Mouse (Mus musculus) urinary bladder, postnatal 0 days (tissue): Measurements from ENCODE around the gene Pdk2. TPM values are rescaled to one million over a fixed set of nuclear protein-coding genes. Genes with fewer than 3 reads are reported as not detected.

Experiments used
- polyA plus RNA-seq: library from polyadenylated mRNA; unstranded; fragments of >200 nt; fragmentation: Nextera tagmentation; extraction: Ambion mirVana; gene quantifications from 2 replicates; pipeline ENCODE4 v1.2.1, GENCODE M21; 2015

The Pdk2 gene
- 29.9 and 31.1 TPM in 2 replicates for polyA plus RNA-seq

DNA sequence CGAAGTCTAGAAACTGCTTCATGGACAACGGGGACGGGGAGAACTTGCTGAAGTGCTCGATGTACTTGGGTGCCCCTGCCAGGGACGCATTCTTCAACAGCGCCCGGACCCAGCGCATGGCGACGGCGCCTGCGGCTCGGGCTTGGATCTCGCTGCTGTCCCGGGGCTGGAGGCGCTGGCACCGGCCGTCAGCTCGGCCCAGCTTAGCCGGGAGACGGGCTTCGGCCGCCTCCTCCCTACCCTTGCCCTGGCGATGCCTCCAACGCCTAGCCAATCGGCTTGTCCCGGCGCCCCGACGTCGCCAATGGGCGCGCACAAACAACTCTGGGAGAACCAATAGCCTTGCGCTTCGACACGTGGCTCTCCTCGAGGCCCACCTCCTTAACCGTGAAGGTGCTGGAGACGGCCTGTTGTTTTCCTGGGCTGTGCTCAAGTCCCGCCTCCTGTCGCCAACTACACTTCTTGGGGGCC is at the start of gene Pdk2:
Gene Pdk2 (minus strand): TSS at position 216 of the 471 bp plus-strand sequence.

DNA sequence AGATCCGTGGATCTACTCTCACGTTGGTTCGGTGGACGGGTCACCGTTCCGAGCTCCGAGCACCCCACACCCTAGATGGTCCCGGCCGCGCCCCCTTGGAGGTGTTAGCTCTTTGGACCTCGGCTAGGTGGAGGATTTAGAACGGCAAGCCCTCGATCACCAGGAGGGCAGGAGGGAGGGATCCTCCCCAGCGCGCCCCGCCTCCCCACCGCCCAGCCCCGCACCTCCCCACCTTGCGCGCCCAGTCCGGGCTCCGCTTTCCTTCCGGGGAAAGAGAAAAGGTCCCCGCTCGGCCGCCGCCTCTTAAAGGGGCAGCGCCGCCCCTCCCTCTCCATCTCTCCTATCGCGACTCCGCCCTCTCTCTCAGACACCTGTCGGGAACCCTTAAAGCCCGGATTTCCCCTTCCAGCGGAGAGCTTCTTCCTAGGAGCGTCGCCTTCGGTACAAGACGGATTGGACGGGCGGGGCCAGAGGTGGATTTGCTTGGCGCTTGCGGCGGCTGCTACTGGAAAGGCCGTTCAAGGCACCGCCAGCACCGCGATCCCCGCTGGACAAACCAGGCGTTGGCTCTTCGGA is 35.5 kb upstream of the Pdk2 start, which contains the start of gene Itga3:
Gene Itga3 (minus strand): TSS at position 266 of the 576 bp plus-strand sequence.

DNA sequence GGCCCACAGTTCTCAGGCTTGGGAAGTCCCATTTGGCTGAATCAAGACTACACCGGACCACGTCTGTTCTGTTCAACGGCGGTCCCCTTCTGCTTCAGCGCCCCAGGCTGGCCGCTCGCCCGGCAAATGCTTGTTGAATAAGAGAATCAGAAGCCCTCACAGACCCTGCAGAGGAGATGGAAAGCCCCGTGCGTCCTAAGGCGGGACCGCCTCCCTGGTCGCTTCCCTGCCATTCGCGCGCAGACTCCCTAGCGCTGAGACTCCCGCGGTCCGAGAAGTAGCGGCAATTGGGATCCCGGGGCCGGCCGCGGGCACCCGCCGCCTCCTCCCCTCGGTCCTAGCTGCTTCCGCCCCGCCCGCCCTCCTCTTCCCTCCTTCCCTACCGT is 31.5 kb downstream of the Pdk2 start, which contains the start of gene Samd14:
Gene Samd14 (plus strand): TSS at position 251 of the 386 bp plus-strand sequence.

DNA sequence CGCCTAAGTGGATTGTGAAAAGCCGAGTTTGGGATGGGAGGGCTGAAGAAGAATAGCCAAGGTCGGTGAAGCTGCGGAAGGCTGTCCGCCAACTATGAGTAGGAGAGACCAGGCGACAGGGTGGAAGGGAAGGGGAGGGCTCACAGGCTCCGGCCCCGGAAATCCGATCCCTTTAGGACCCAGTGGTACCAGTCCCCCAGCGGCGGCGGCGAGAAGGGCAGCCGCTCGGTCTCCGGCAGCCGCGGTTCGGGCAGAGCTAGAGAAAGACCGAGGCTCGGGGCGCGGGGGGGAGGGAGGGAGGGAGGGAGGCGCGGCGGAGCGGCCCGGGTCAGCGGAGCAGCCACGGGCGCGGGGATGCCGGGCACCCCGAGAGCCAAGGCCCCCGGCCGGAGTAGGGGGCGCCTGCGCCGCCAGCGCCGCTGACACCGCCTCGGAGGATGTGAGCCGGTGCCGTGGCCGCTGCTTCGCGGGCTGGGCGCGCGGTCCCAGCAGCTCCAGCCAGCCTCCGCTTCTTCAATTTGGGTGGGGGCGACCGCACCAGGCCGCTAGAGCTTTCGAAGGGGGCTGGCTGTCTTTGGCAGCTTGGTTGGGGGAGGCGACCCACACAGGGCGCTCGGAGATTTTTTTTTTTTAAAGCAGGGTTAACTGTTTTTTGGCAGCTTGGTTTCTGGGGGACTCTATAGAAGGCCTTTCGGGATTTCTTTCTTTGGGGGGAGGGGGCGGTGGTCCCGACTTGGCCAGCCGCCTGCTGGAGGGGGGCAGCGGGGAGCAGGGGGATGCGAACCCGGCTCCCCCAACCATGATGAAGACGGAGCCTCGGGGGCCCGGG is 50.2 kb downstream of the Pdk2 start, which contains the start of gene Ppp1r9b:
Gene Ppp1r9b (plus strand): TSS at position 287 of the 829 bp plus-strand sequence.

Other genes with a start within 250 kb of the Pdk2 start
- 2,994 and 3,648 TPM in 2 replicates for gene Col1a1, start 105.1 kb downstream of the Pdk2 start, polyA plus RNA-seq
- not detected in 2 replicates for gene Hils1, start 73.8 kb downstream of the Pdk2 start, polyA plus RNA-seq
- gene Sgca, start 65.0 kb downstream of the Pdk2 start, polyA plus RNA-seq, result 10.9 and 13.0 TPM in 2 replicates
- gene Ppp1r9b, start 50.3 kb downstream of the Pdk2 start, polyA plus RNA-seq, result 5.6 TPM in 2 replicates
- 7.9 and 8.4 TPM in 2 replicates for gene Samd14, start 31.5 kb downstream of the Pdk2 start, polyA plus RNA-seq
- 36.0 and 41.2 TPM in 2 replicates for gene Itga3, start 35.4 kb upstream of the Pdk2 start, polyA plus RNA-seq
- 0.30 and 0.34 TPM in 2 replicates for gene Dlx3, start 78.8 kb upstream of the Pdk2 start, polyA plus RNA-seq
- gene Dlx4, start 104.9 kb upstream of the Pdk2 start, polyA plus RNA-seq, result 0.11 and 0.16 TPM in 2 replicates
- not detected in 2 replicates for gene Tac4, start 220.2 kb upstream of the Pdk2 start, polyA plus RNA-seq